Mouse (Mus musculus) embryonic fibroblast, embryonic 13.5 days (primary cell): ENCODE measurements around the gene Dnal1.

Experiments
- CTCF ChIP-seq: IDR thresholded peaks from 2 replicates; pipeline ENCODE4 v1.5.1; 2011; ENCODE audit warnings: mild to moderate bottlenecking, control low read depth, low read length, moderate library complexity, borderline replicate concordance; ENCODE audit not compliant: insufficient read depth
- POLR2A ChIP-seq: IDR thresholded peaks from 2 replicates; pipeline ENCODE4 v1.6.1; 2011; ENCODE audit warnings: low read depth, mild to moderate bottlenecking, control low read depth, low read length, moderate library complexity

DNA sequence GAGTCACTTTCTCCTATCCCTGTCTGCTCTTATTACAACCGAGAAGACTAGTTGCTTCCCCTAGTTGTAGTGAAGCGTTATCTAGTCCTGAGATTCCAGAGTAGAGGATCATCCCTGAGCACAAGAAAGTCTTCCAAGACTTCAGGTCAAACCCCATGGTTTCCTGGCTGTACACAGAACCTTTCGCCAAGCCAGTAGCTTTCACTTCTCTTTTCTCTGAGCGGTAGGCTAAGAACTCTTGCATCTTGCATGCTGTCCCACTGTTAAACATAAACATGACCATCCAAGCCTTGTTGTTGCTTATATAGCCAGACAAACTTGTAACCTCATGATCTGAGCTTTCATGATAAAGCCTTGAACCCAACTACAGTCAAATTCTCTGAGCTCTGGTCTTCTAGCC lies 3.4 kb upstream of the Dnal1 start:
- TF ChIP-seq POLR2A (no peak), CTCF (no peak)
